Mouse (Mus musculus): ENCODE data around the gene Nme4. TPM values are rescaled to one million over a fixed set of nuclear protein-coding genes. Genes with fewer than 3 reads are reported as not detected.

The Nme4 gene
- polyA plus RNA-seq, 1 experiment from 2014 or later = 85.0 TPM

DNA sequence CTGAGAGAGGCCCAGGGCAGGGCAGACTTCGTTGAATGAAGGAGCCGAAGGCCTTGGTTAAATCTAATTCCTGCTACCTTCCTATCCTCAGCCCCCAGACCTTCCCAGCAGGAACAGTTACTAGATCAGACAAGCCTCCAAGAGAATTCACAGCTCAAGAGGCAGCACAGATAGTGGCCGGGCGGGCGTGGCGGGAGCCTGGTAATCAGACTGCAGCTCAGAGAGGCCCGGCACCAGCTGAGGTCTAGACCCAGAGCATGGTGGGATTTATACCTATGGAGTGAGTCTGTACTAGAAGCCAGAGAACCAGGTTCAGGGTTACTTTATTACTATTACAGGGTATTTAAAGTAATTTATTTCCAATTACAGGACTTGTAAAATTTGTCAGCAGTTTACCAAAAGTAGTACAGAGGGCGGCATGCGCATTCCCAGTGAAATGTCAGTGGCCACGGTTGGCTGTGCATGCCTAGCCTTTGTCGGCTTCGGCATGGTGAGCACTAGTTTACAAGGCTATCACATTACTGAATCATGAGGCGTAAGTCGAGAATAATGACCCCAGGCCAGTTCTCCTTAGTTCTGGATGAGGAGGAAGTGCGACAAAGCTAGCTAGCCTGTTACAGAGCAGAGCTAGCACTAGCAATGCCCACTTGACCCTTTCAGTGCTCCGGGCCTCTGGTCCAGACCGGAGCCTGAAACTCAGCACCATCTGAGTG is 41.1 kb downstream of the Nme4 start:
- H3K9me3 ChIP-seq = no peaks in the 10 kb centered on the region
- no peaks in the 10 kb centered on the region for H3K27me3 ChIP-seq
- H3K4me3 ChIP-seq = no peak overlapping the region
- no peak overlapping the region for H3K4me2 ChIP-seq
- H3K9ac ChIP-seq = no peak overlapping the region
- WGBS = 66% methylated on average over 17 of the region's 17 CpGs
- H3K27ac ChIP-seq = no peak overlapping the region
- H3K36me3 ChIP-seq = peaks cover 3% of the 10 kb centered on the region; the same call in 1 of the 2 replicates
- H3K4me1 ChIP-seq = no peaks in the 10 kb centered on the region
- ATAC-seq (ENCODE audit: borderline replicate concordance, extremely low read depth, low FRiP score, low TSS enrichment) = no peak

DNA sequence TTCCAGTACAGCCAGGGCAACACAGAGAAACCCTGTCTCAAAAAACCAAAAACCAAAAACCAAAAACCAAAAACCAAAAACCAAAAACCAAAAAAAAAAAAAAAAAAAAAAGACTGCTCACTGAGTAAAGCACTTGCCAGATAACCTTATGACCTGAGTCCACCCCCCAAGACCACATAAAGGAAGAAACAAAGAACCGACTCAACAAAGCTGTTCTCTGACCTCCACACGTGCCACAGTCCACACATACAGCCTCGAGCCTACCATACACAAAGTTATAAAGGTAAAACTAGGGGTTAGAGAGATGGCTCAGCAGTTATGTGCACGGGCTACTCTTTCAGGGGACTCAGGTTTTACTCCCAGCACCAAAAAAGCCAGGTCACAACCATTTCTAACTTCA is 42.7 kb downstream of the Nme4 start:
- Histone ChIP-seq H3K4me3 (no peak overlapping the region), H3K4me2 (no peak overlapping the region), H3K4me1 (no peaks in the 10 kb centered on the region), H3K27ac (no peak overlapping the region), H3K36me3 (no peaks in the 10 kb centered on the region), H3K9ac (no peak overlapping the region), H3K9me3 (no peaks in the 10 kb centered on the region), H3K27me3 (no peaks in the 10 kb centered on the region)
- 63% methylated on average over 4 of the region's 4 CpGs for WGBS
- no peak for ATAC-seq (ENCODE audit: borderline replicate concordance, extremely low read depth, low FRiP score, low TSS enrichment)

DNA sequence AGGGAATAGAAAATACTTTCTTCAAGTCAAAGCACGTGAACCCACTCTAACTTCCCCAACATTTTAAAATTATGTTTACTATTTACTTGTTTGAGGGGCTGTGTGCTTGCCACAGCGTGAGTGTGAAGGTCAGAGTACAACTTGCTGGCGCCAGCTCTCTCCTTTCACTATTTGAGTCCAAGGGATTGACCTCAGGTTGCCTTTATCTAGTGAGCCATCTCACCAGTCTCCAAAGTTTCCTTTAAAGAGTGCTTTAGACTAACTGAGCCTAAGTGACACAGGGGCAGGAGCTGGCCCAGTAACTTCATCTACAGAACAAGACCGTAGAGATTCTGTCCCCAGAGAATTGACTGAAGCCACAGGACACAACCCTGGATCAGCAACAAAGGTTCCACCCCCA is 43.3 kb downstream of the Nme4 start:
- Histone ChIP-seq H3K9me3 (no peaks in the 10 kb centered on the region), H3K36me3 (no peaks in the 10 kb centered on the region), H3K4me1 (no peaks in the 10 kb centered on the region; the same call in 1 of the 2 replicates), H3K9ac (no peak overlapping the region), H3K27me3 (no peaks in the 10 kb centered on the region), H3K27ac (no peak overlapping the region), H3K4me3 (no peak overlapping the region), H3K4me2 (no peak overlapping the region)
- ATAC-seq (ENCODE audit: borderline replicate concordance, extremely low read depth, low FRiP score, low TSS enrichment) = no peak
- WGBS = 78% methylated on average over 4 of the region's 4 CpGs

DNA sequence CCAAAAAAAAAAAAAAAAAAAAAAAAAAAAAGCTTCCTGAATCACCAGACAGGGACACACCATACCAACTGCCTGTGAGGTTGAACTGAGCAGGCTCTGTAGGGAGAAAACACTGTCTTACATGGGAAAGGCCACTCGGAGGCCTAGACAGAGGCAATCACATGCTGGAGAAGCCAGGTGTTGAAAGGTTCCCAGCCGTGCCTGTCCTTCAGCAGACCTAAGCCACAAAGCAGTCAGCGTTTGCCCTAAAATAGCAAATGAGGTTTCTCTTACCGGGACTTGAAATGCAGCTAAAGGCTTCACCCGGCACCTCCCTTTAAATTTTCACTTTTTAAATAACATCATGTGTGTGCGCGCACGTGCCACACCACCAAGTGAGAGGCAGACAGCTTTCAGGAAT is 47.3 kb downstream of the Nme4 start:
- Histone ChIP-seq H3K27ac (no peak overlapping the region), H3K36me3 (no peaks in the 10 kb centered on the region), H3K9me3 (no peaks in the 10 kb centered on the region), H3K4me1 (peaks cover 18% of the 10 kb centered on the region), H3K4me3 (no peak overlapping the region), H3K4me2 (no peak overlapping the region), H3K9ac (no peak overlapping the region), H3K27me3 (no peaks in the 10 kb centered on the region)
- ATAC-seq (ENCODE audit: borderline replicate concordance, extremely low read depth, low FRiP score, low TSS enrichment) = no peak
- 83% methylated on average over 8 of the region's 8 CpGs for WGBS

DNA sequence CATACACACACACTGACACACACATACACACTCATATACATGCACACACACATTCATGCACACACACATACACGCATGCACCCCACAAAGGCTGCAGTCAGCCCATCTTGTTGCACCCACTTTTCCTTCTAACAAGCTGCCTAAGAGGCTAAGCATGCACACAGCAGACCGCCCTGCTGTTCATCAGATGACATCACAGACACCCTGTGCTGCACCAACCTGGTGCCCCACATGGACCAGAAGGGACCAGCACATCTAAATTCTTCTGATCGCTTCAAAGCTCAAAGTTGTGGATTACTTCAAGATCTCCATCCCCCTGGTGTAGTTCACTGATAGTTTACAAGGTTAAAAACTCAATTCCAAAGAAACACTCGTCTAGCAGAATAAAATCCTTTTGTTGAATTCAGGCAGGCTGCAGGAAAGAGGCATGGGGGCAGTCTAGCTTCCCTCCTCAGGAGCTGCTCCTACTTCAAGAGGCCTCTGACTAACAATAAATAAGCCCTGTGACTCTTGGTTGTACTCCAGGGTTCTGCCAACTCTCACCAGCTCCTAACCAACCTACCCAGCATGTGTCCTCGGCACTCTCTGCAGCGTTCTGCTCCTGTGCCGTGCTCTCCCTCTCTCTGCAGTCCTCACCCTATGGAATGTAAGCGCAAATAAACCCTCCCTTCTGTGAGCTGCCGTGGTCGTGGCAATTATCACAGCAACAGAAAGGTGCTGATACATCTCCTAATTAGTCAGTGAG is 49.0 kb downstream of the Nme4 start:
- H3K9me3 ChIP-seq = no peaks in the 10 kb centered on the region
- 53% methylated on average over 10 of the region's 10 CpGs for WGBS
- no peak overlapping the region for H3K4me2 ChIP-seq
- H3K4me1 ChIP-seq = peaks cover 18% of the 10 kb centered on the region
- 0 out of 2 replicates have a peak overlapping the region, but pooled peaks have one; percentile 1 for H3K27ac ChIP-seq
- H3K4me3 ChIP-seq = no peak overlapping the region
- H3K9ac ChIP-seq = no peak overlapping the region
- ATAC-seq (ENCODE audit: borderline replicate concordance, extremely low read depth, low FRiP score, low TSS enrichment) = no peak
- no peaks in the 10 kb centered on the region for H3K27me3 ChIP-seq
- no peaks in the 10 kb centered on the region for H3K36me3 ChIP-seq

DNA sequence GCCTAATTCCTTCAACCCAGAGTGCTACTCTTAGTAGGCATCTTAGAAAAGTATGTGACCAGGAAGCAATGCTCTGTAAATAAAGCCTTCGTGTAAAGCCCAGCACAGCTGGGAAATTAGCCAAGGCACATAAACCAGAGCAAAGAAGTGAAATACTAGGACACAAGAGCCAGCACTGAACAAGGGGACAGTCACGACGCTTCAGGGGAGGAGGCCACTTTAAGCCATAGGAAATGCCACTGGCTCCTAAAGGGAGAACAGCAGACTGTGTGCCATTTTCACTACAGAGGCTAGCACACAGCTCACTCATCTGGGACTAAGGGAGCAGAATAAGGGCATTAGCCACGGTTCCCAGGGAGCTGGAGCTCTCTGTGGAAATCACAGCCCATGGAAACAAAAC is 50.1 kb downstream of the Nme4 start:
- Histone ChIP-seq H3K36me3 (no peaks in the 10 kb centered on the region), H3K27ac (peak overlapping the region; percentile 50; the same call in 1 of the 2 replicates), H3K4me3 (no peak overlapping the region), H3K9ac (no peak overlapping the region), H3K4me2 (no peak overlapping the region), H3K9me3 (no peaks in the 10 kb centered on the region), H3K27me3 (no peaks in the 10 kb centered on the region), H3K4me1 (peaks cover 18% of the 10 kb centered on the region)
- WGBS = 38% methylated on average over 4 of the region's 4 CpGs
- no peak for ATAC-seq (ENCODE audit: borderline replicate concordance, extremely low read depth, low FRiP score, low TSS enrichment)

DNA sequence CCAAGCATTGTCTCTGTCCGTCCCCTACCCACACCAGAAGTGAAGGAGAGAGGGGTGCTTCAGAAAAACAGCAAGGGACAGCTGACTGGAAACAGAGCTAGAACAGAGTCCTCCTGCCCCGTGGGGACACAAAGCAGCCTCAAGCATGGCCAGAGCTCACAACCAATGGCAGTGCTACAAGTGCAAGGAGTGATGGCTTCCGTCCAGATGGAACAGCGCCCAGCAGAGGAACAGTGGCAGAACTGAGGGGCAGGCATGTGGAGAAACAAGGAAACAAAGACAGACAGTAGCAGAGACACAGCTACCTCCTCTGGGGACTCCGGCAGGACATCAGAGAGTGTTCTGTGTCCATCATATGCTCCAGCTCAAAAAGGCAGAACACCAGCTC is 52.2 kb downstream of the Nme4 start:
- H3K27ac ChIP-seq = 0 out of 2 replicates have a peak overlapping the region, but pooled peaks have one; percentile 31
- no peaks in the 10 kb centered on the region for H3K27me3 ChIP-seq
- H3K9ac ChIP-seq = no peak overlapping the region
- H3K36me3 ChIP-seq = no peaks in the 10 kb centered on the region
- H3K4me1 ChIP-seq = peaks cover 18% of the 10 kb centered on the region
- no peak overlapping the region for H3K4me2 ChIP-seq
- no peak for ATAC-seq (ENCODE audit: borderline replicate concordance, extremely low read depth, low FRiP score, low TSS enrichment)
- H3K9me3 ChIP-seq = no peaks in the 10 kb centered on the region
- no peak overlapping the region for H3K4me3 ChIP-seq
- WGBS = 54% methylated on average over 5 of the region's 5 CpGs

DNA sequence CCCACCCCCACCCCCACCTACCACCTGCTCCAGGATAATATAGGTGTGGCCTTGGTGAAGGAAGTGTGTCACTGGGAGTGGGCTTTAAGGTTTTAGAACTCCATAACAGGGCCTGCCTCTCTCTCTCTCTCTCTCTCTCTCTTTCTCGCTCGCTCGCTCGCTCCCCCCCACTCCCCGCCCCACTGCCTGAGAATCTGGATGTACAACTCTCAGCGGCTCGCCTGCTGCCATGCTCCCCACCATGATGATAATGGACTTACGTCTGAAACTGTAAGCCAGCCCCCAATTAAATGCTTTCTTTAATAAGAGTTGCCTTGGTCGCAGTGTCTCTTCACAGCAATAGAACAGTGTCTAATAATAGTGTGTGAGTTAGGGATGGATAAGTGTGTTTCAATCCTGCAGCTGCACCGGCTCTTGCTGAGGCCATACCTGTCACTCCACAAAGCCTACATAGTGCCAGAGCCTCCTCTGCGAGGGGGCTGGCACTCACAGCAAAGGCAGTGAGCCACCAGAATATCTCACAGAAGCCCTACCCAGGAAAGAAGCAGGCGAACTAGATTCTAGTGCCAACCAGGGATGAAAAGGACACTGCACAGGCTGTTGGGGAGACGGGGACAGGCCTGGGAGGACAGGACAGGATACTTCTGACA is 52.7 kb downstream of the Nme4 start:
- H3K36me3 ChIP-seq = no peaks in the 10 kb centered on the region
- H3K27me3 ChIP-seq = no peaks in the 10 kb centered on the region
- no peak overlapping the region for H3K9ac ChIP-seq
- 81% methylated on average over 13 of the region's 13 CpGs for WGBS
- 0 out of 2 replicates have a peak overlapping the region, but pooled peaks have one; percentile 31 for H3K27ac ChIP-seq
- no peak overlapping the region for H3K4me3 ChIP-seq
- no peak for ATAC-seq (ENCODE audit: borderline replicate concordance, extremely low read depth, low FRiP score, low TSS enrichment)
- peaks cover 18% of the 10 kb centered on the region for H3K4me1 ChIP-seq
- H3K4me2 ChIP-seq = no peak overlapping the region
- H3K9me3 ChIP-seq = no peaks in the 10 kb centered on the region

Other genes starting within 250 kb of the Nme4 start
- gene Wdr90, start 234.1 kb downstream of the Nme4 start, polyA plus RNA-seq (2015; fragmentation: Nextera tagmentation; extraction: Ambion mirVana) = 32.2 and 32.8 TPM in 2 replicates
- 18.1 and 21.7 TPM in 2 replicates for gene Mcrip2, start 226.8 kb downstream of the Nme4 start, polyA plus RNA-seq (2015; fragmentation: Nextera tagmentation; extraction: Ambion mirVana)
- gene Mettl26, start 220.5 kb downstream of the Nme4 start, polyA plus RNA-seq (2015; fragmentation: Nextera tagmentation; extraction: Ambion mirVana) = 51.4 and 53.5 TPM in 2 replicates
- 0.35 and 0.40 TPM in 2 replicates for gene Wfikkn1, start 214.7 kb downstream of the Nme4 start, polyA plus RNA-seq (2015; fragmentation: Nextera tagmentation; extraction: Ambion mirVana)
- gene Rab40c, start 175.9 kb downstream of the Nme4 start, polyA plus RNA-seq (2015; fragmentation: Nextera tagmentation; extraction: Ambion mirVana) = 25.6 and 27.4 TPM in 2 replicates
- gene Pigq, start 150.7 kb downstream of the Nme4 start, polyA plus RNA-seq (2015; fragmentation: Nextera tagmentation; extraction: Ambion mirVana) = 62.7 and 65.0 TPM in 2 replicates
- 0.51 TPM in 1 of 2 replicates, not detected in the other for gene Nhlrc4, start 150.6 kb downstream of the Nme4 start, polyA plus RNA-seq (2015; fragmentation: Nextera tagmentation; extraction: Ambion mirVana)
- 0.09 TPM in 1 of 2 replicates, not detected in the other for gene A930017K11Rik, start 143.0 kb downstream of the Nme4 start, polyA plus RNA-seq (2015; fragmentation: Nextera tagmentation; extraction: Ambion mirVana)
- gene Capn15, start 109.8 kb downstream of the Nme4 start, polyA plus RNA-seq (2015; fragmentation: Nextera tagmentation; extraction: Ambion mirVana) = 20.8 and 21.9 TPM in 2 replicates
- 12.3 and 13.5 TPM in 2 replicates for gene Rab11fip3, start 26.0 kb downstream of the Nme4 start, polyA plus RNA-seq (2015; fragmentation: Nextera tagmentation; extraction: Ambion mirVana)
- 32.3 and 34.0 TPM in 2 replicates for gene Decr2, start 5.3 kb downstream of the Nme4 start, polyA plus RNA-seq (2015; fragmentation: Nextera tagmentation; extraction: Ambion mirVana)
- 1.9 and 2.7 TPM in 2 replicates for gene Tmem8, start 17.7 kb upstream of the Nme4 start, polyA plus RNA-seq (2015; fragmentation: Nextera tagmentation; extraction: Ambion mirVana)
- 209 and 210 TPM in 2 replicates for gene Mrpl28, start 27.9 kb upstream of the Nme4 start, polyA plus RNA-seq (2015; fragmentation: Nextera tagmentation; extraction: Ambion mirVana)
- gene Axin1, start 43.1 kb upstream of the Nme4 start, polyA plus RNA-seq (2015; fragmentation: Nextera tagmentation; extraction: Ambion mirVana) = 16.5 and 18.9 TPM in 2 replicates
- gene Pdia2, start 103.5 kb upstream of the Nme4 start, polyA plus RNA-seq (2015; fragmentation: Nextera tagmentation; extraction: Ambion mirVana) = 0.39 and 0.78 TPM in 2 replicates
- gene Rgs11, start 107.3 kb upstream of the Nme4 start, polyA plus RNA-seq (2015; fragmentation: Nextera tagmentation; extraction: Ambion mirVana) = 11.7 and 12.8 TPM in 2 replicates
- 13.1 and 13.3 TPM in 2 replicates for gene Arhgdig, start 112.2 kb upstream of the Nme4 start, polyA plus RNA-seq (2015; fragmentation: Nextera tagmentation; extraction: Ambion mirVana)
- 44.4 and 44.7 TPM in 2 replicates for gene Fam234a, start 148.6 kb upstream of the Nme4 start, polyA plus RNA-seq (2015; fragmentation: Nextera tagmentation; extraction: Ambion mirVana)
- gene Luc7l, start 157.3 kb upstream of the Nme4 start, polyA plus RNA-seq (2015; fragmentation: Nextera tagmentation; extraction: Ambion mirVana) = 88.3 and 90.1 TPM in 2 replicates